Mouse (Mus musculus) left cerebral cortex, adult 2 months (tissue): ENCODE results near the gene Gm10964. TPM values are rescaled to one million over a fixed set of nuclear protein-coding genes. Genes with fewer than 3 reads are reported as not detected.

Source experiments
- DNase-seq, 2 experiments: peaks; one replicate each; pipeline ENCODE4 v3.0.0; 2021 to 2022; ENCODE audit warnings: low spot score in 2 of 2, mixed read lengths in 1 of 2; ENCODE audit errors: extremely low spot score in 1 of 2
- H3K27ac ChIP-seq: fragments of 200-600 bp; 2 replicates; pipeline ENCODE4 v1.8.1; 2022
- H3K4me3 ChIP-seq: fragments of 200-600 bp; 2 replicates; pipeline ENCODE4 v1.8.1; 2022
- CTCF ChIP-seq: fragments of 200-600 bp; IDR thresholded peaks from 2 replicates; pipeline ENCODE4 v1.8.1; 2022; ENCODE audit warnings: antibody characterized with exemption, mild to moderate bottlenecking, moderate library complexity
- intact Hi-C: fragments of 180-260 bp; cut with DNase I; formaldehyde crosslinking; loops from one replicate; pipeline ENCODE4 v1.15.1; 2025
- total RNA-seq, 2 experiments: library from RNA; stranded (reverse); gene quantifications; 2 replicates each; pipeline ENCODE4 v1.2.3; 2021

The Gm10964 gene
- total RNA-seq, 2 experiments from 2014 or later = not detected

DNA sequence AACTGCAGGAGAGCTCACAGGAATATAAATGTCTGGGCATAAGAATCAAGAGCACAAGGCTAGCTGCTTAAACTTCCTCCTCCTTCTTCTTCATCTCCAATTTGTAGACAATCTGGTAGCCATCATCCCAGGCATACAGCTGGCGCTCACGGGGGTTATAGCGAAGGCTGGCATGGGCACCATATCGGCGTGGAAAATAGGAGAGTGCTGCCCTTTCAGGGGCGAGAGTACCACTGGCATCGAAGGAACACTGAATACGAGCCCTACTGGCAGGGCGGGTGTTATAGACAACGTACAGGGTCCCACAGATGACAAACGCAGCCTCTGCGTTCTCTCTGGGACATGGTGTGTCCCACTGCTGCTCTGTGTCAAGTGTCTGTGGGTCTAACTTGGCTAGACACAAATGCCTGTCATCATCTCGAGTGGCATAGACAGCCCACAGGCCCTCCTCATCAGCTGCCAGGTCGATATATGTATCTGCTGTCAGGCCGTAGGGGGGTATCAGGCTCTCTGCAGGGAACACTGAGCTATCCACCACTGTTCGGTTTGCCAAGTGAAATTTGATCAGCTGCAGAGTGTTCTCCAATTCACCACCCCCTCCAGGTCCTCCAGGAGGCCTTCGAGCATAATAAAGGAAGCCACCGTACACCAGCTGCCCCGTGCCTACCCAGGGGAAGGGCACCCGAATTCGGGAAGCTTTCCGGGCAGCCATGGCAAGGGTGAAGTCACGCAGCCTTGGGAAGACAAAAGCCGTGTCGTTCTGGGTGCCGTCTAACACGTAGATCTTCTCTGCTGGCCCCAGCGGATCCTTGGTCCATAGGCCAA, 3.2 kb upstream of the Gm10964 start:
- intact Hi-C loops = loop anchor here (2.0 to 5.0 kb wide), 4 partner anchors 153 to 299 kb away; partner anchors contain the start of gene Syt6
- no peak for TF ChIP-seq CTCF
- H3K4me3 ChIP-seq = no peak overlapping the region
- peak overlapping the region; percentile 56; the same call in 1 of the 2 replicates for H3K27ac ChIP-seq
- no peak for DNase-seq

DNA sequence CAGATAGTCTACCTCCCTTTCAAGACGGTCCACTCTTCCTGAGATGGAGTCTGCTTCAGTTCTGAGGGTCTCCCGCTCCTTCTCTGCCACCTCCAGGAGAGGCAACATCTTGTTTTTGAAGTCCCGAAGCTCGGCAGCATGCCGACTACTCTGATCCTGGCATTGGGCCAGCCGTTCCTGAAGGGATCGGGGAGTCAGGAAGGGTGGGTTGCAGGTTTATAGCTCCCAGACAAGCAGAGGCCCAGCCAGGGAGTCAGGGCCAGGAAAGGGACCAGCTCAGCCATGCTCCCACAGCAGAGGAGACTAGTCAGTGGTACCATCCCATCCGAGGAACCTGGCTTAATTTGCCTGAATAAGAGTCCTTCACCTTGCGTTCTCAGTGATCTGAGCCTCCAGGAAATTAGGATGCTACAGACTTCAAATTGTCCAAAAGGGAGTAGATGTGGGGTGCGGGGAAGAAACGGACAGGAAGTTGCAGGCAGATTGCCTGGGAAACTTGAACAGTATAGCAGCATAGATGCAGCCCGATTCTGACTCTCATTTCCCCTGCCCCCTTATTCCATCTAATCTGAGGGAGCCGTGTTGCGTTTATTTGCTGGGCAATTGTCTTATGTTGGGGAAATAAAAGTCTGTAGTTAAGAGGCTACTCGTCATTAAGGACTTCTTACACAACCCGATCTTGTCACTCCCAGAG, 2.0 kb upstream of the Gm10964 start:
- peak overlapping the region; percentile 70 for H3K27ac ChIP-seq
- DNase-seq = peak in 1 of 2 experiments; percentile 41
- no peak for TF ChIP-seq CTCF
- intact Hi-C loops = loop anchor here (2.0 to 5.0 kb wide), 4 partner anchors 152 to 300 kb away; partner anchors contain the start of gene Syt6
- peak overlapping the region; percentile 16; the same call in 1 of the 2 replicates for H3K4me3 ChIP-seq

DNA sequence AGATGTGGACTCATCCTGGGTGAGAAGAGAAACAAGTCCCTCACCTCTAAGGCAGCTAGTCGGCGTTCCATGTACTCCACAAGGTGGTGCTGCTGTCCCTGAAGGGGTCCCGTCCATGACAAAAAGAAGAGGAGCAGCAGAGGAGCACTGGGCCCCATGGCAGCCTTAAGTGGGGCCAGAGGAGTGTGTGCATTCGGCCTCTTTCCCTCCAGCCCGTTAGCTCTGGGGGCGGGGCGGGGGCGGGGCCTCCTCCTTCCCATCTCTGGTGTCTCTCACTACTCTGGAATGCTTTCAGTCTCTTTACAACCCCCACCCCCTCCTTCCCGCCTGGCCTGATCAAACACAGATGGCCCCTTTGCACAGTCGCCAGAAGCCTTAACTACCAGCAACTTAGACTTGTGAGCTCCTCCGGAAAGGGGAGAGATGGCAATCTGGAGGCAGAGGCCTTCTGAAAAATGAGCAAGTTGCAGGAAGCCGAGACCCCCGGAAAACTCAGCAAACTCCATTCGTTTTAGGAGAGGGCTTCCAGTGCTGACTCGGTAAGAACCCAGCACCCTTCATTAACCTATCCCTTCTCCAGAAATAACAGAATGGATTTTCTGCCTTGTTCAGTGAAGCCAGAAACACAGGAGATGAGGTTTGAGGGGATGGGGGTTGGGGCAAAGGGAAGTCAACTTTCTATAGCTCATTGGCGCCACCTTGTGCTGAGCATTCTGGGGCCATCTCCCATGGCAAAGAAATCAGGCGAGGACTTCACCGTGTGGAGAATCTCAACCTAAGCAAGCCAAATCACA, 1.2 kb upstream of the Gm10964 start, which contains the start of gene Olfml3:
Olfml3 (minus strand) TSS at position 224 of the 794 bp plus-strand sequence.
- H3K27ac ChIP-seq = peak within 1 kb of the TSS; percentile 70
- peak within 1 kb of the TSS; percentile 32; the same call in 1 of the 2 replicates for H3K4me3 ChIP-seq
- DNase-seq = peak; percentile 87 to 92
- intact Hi-C loops = loop anchor here (2.0 to 5.0 kb wide), 6 partner anchors 47 to 345 kb away; partner anchors contain the start of gene Syt6
- TF ChIP-seq CTCF = peak; percentile 88

DNA sequence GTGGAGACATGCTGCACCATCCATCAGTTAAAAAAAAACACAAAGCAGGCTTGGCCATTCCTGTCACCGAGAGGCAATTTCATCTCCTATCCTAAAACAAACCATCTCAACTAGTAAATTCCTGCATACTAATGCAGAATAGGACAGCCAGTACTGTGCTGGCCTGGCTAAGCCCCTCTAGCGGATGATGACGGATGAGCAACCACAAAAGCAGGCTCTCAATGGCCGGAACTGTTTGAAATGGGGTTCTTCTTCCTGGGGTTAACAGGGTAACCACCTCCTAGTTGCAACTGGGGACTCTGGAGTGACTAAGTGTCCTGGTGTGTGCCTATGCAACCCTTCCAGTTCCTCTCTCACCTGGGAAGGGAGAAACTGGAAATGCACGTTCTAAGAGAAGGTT, 1.2 kb downstream of the Gm10964 start:
- no peak overlapping the region for H3K27ac ChIP-seq
- no peak for DNase-seq
- H3K4me3 ChIP-seq = no peak overlapping the region
- intact Hi-C loops = no loop called here
- no peak for TF ChIP-seq CTCF

GRCm38 (mm10) chr3:103743208-103743607, 4.0 kb downstream of the Gm10964 start:
- Histone ChIP-seq H3K4me3 (no peak overlapping the region), H3K27ac (no peak overlapping the region)
- intact Hi-C loops = no loop called here
- no peak for DNase-seq
- TF ChIP-seq CTCF = no peak

DNA sequence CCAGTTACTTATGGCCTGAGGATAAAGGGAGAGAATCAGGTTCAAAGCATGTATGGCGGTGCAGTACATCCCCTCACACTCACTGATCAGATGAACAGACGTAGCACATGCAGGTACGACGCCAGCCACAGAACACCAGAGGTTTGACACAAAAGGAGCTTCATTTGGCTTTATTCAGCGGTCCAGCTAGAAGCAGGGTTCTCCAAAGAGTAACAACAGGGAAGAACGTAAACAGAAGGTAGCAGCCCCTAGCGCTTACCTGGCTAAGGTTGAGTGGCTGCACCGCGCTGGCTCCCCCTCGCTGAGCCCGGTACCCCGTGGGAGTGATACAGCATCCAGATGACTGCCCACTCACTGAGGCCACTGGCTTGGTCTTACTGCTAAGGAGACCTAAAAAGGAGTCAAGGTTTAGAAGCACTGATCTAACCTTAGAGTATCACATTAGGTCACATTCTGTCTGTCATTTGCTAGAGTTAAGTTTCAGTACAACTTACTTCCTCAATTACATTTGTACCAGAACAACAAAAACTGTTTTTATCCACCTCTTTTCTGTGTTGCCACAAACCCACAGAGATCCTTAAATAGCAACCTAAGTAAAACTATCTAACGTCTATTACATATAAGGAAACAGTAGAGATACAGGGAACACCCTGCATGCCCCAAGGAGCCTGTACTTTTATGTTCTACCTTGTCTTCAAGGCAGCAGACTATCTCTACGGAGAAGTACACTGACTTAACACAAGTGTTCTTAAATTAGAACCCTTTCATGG, 6.0 kb downstream of the Gm10964 start:
- intact Hi-C loops = loop anchor here (2.0 kb wide), 1 partner anchor 142 kb away; no protein-coding TSS in a partner anchor
- Histone ChIP-seq H3K27ac (no peak overlapping the region), H3K4me3 (no peak overlapping the region)
- TF ChIP-seq CTCF = no peak
- DNase-seq = no peak

- no peak overlapping the region for H3K27ac ChIP-seq
- DNase-seq = no peak
- intact Hi-C loops = no loop called here
- TF ChIP-seq CTCF = no peak
- H3K4me3 ChIP-seq = no peak overlapping the region
Observed at GRCm38 (mm10) chr3:103746711-103747110, 7.5 kb downstream of the Gm10964 start.

DNA sequence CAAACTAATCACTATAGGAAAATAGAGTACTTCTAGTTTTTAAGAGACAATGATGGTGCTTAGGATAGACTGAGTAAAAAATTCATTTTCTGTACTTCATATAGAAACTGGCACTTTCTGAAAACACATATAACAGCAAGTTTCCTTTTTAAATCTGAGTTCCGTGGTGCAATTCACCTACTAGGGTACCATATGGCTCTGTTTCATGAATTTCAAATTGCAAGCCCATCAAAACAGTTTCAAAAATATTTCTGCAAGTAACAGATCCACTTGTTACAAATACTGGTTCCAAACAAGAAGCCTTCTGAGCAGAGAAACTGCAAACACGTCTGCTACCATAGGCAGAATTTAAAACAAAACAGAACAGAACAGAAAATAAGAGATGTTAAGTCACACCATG, 12.4 kb downstream of the Gm10964 start:
- H3K4me3 ChIP-seq = no peak overlapping the region
- intact Hi-C loops = loop anchor here (10.0 kb wide), 1 partner anchor 697 kb away; the partner anchor contains the start of gene Nras
- DNase-seq = no peak
- no peak overlapping the region for H3K27ac ChIP-seq
- no peak for TF ChIP-seq CTCF

- no peak overlapping the region for H3K4me3 ChIP-seq
- no peak for DNase-seq
- intact Hi-C loops = loop anchor here (10.0 kb wide), 1 partner anchor 701 kb away; the partner anchor contains the start of gene Nras
- no peak for TF ChIP-seq CTCF
- no peak overlapping the region for H3K27ac ChIP-seq
Observed at GRCm38 (mm10) chr3:103755351-103755750, 16.2 kb downstream of the Gm10964 start.

DNA sequence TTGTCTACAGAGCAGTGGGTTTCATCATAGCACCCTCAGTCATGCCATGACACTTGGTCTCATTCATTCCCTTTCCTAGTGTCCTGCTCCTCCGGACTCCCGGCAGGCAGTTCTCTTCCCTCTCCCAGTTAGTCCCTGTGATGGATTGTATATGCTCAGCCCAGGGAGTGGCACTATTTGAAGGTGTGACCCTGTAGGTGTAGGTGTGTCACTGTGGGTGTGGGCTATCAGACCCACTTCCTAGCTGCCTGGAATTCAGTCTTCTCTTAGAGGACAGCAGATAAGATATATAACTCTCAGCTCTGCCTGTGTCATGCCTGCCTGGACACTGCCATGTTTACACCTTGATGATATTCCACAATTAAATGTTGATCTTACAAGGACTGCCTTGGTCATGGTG, 17.8 kb downstream of the Gm10964 start:
- DNase-seq = no peak
- no peak overlapping the region for H3K4me3 ChIP-seq
- H3K27ac ChIP-seq = no peak overlapping the region
- TF ChIP-seq CTCF = no peak
- intact Hi-C loops = loop anchor here (10.0 kb wide), 1 partner anchor 702 kb away; the partner anchor contains the start of gene Nras
